Mouse (Mus musculus) cerebellum, adult 2 months (tissue): ENCODE measurements around the gene Plpp1. TPM values are rescaled to one million over a fixed set of nuclear protein-coding genes. Genes with fewer than 3 reads are reported as not detected.

Experiments
- DNase-seq, 2 experiments: peaks; one replicate each; pipeline ENCODE4 v3.0.0; 2021
- H3K27ac ChIP-seq: fragments of 200-500 bp; 2 replicates; pipeline ENCODE4 v1.5.1; 2012; ENCODE audit warnings: low read length, control low read depth, inconsistent platforms; ENCODE audit not compliant: insufficient read depth
- H3K27me3 ChIP-seq: fragments of 200-500 bp; 2 replicates; pipeline ENCODE4 v1.6.1; 2012; ENCODE audit warnings: inconsistent platforms, mild to moderate bottlenecking, low read length, moderate library complexity; ENCODE audit not compliant: control insufficient read depth, insufficient read depth
- H3K4me1 ChIP-seq: fragments of 200-500 bp; 2 replicates; pipeline ENCODE4 v1.6.1; 2011; ENCODE audit warnings: low read length; ENCODE audit not compliant: control insufficient read depth, insufficient read depth
- H3K4me3 ChIP-seq: fragments of 200-500 bp; replicated peaks from 2 replicates; pipeline ENCODE3; 2011; ENCODE audit warnings: mild to moderate bottlenecking, low read depth, low read length, control low read depth; ENCODE audit not compliant: insufficient read depth
- CTCF ChIP-seq: fragments of 200-500 bp; IDR thresholded peaks from 2 replicates; pipeline ENCODE4 v1.5.1; 2011; ENCODE audit warnings: low read depth, mild to moderate bottlenecking, control low read depth, low read length, moderate library complexity, borderline replicate concordance; ENCODE audit not compliant: insufficient read depth
- POLR2A ChIP-seq: fragments of 200-500 bp; IDR thresholded peaks from 2 replicates; pipeline ENCODE4 v1.6.1; 2011; ENCODE audit warnings: low read length, control low read depth, borderline replicate concordance; ENCODE audit not compliant: insufficient read depth
- WGBS: fragments of 180-500 bp; shearing (Covaris S2); methylation state at CpG from one replicate; pipeline ENCODE4 v1.1.7; 2018; 5-methylcytosine and 5-hydroxymethylcytosine counted together
- polyA plus RNA-seq: library from polyadenylated mRNA; depleted of rRNA; stranded (reverse); fragments of >200 nt; gene quantifications from 2 replicates; pipeline ENCODE4 v1.2.3, GENCODE M21; 2012

The Plpp1 gene
- polyA plus RNA-seq, 1 experiment = 35.2 TPM

DNA sequence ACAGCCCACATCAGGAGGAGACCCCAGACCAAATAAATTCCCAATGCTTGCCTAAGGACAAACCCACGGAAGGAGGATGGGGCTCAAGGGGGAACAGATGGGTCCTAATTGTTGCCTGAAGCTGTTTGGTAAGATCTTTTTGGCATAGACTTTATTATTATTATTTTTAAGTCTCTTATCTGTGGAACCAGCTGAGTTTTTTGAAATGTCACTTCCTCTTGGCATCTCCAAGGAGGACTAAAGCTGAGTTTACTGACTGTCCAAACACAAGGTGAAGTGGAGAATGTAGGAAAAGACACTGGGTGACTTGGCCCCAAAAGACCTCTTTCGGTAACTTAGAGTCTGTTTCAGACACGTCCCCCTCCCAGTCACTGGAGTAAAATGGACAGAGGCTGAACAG, 34.9 kb upstream of the Plpp1 start:
- Histone ChIP-seq H3K27me3 (no peaks in the 10 kb centered on the region), H3K4me1 (no peaks in the 10 kb centered on the region), H3K27ac (no peak overlapping the region), H3K4me3 (no peak overlapping the region)
- DNase-seq = no peak
- TF ChIP-seq CTCF (no peak), POLR2A (no peak)
- 89% methylated on average over 3 of the region's 3 CpGs for WGBS

- no peak for DNase-seq
- Histone ChIP-seq H3K4me1 (no peaks in the 10 kb centered on the region), H3K4me3 (no peak overlapping the region), H3K27ac (no peak overlapping the region), H3K27me3 (no peaks in the 10 kb centered on the region)
- no peak for TF ChIP-seq POLR2A
- no peak for TF ChIP-seq CTCF
- WGBS = 35% methylated on average over 11 of the region's 11 CpGs
Measured at GRCm38 (mm10) chr13:112770528-112771328, 29.9 kb upstream of the Plpp1 start.

GRCm38 (mm10) chr13:112771447-112772208, 29.0 kb upstream of the Plpp1 start:
- no peak overlapping the region for H3K4me3 ChIP-seq
- no peaks in the 10 kb centered on the region for H3K27me3 ChIP-seq
- no peak overlapping the region for H3K27ac ChIP-seq
- TF ChIP-seq CTCF (no peak), POLR2A (no peak)
- DNase-seq = no peak
- WGBS = 31% methylated on average over 15 of the region's 15 CpGs
- H3K4me1 ChIP-seq = no peaks in the 10 kb centered on the region

- Histone ChIP-seq H3K4me3 (no peak overlapping the region), H3K27me3 (no peaks in the 10 kb centered on the region), H3K27ac (no peak overlapping the region), H3K4me1 (no peaks in the 10 kb centered on the region)
- no peak for DNase-seq
- WGBS = 63% methylated on average over 11 of the region's 11 CpGs
- TF ChIP-seq CTCF (no peak), POLR2A (no peak)
Measured at GRCm38 (mm10) chr13:112772252-112772651, 28.3 kb upstream of the Plpp1 start.

GRCm38 (mm10) chr13:112772861-112773260, 27.7 kb upstream of the Plpp1 start:
- H3K27ac ChIP-seq = no peak overlapping the region
- no peak for DNase-seq
- no peak overlapping the region for H3K4me3 ChIP-seq
- TF ChIP-seq CTCF = no peak
- TF ChIP-seq POLR2A = no peak
- no peaks in the 10 kb centered on the region for H3K27me3 ChIP-seq
- WGBS = 82% methylated on average over 14 of the region's 14 CpGs
- no peaks in the 10 kb centered on the region for H3K4me1 ChIP-seq

DNA sequence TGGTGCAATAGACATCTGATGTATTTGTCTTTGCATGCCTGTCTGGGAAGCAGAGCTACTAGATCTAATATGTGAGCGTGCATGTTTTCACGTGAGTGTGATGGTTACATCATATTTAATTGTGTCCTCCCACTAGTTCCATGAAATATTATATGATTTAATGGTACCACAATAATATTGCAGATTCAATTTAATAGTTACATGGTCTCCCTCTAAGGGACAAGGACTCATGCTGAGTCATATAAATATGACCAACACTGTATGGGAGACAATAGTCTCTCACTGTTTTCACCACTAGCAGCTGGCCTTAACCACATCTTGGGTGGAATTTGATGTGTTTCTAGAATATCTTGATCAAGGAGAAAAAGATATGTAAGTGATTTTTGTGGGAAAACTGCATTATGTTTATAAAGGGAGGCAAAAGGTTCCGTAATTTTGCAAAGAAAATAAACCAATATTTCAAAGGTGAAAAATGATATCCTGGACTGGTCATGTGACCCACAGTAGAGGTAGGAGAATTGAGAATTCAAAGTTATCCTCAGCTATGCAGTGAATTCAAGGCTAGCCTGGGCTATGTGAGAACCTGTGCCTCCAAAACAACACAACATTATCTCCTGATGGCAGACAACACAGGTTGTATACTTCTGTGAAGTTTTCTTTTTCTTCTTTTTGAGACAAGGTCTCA, 26.5 kb upstream of the Plpp1 start:
- TF ChIP-seq POLR2A (no peak), CTCF (no peak)
- H3K27me3 ChIP-seq = no peaks in the 10 kb centered on the region
- H3K27ac ChIP-seq = no peak overlapping the region
- no peak overlapping the region for H3K4me3 ChIP-seq
- no peak for DNase-seq
- no peaks in the 10 kb centered on the region for H3K4me1 ChIP-seq
- 96% methylated on average over 3 of the region's 3 CpGs for WGBS

- Histone ChIP-seq H3K4me1 (no peaks in the 10 kb centered on the region), H3K27ac (no peak overlapping the region), H3K27me3 (no peaks in the 10 kb centered on the region), H3K4me3 (no peak overlapping the region)
- no peak for DNase-seq
- WGBS = 71% methylated on average over 10 of the region's 10 CpGs
- TF ChIP-seq POLR2A = no peak
- TF ChIP-seq CTCF = no peak
Measured at GRCm38 (mm10) chr13:112775856-112776255, 24.7 kb upstream of the Plpp1 start.
